Mouse (Mus musculus) CH12.LX (cell line): ENCODE measurements around the gene P2ry12. TPM values are rescaled to one million over a fixed set of nuclear protein-coding genes. Genes with fewer than 3 reads are reported as not detected.

ENCODE experiments used
- DNase-seq: peaks from one replicate; pipeline ENCODE4 v3.0.0-alpha.2; 2013; ENCODE audit errors: extremely low read depth
- H3K27ac ChIP-seq: 2 replicates; pipeline ENCODE4 v1.5.1; 2012; ENCODE audit warnings: low read depth, mild to moderate bottlenecking, control low read depth, moderate library complexity; ENCODE audit not compliant: insufficient read depth
- H3K27me3 ChIP-seq: replicated peaks from 2 replicates; pipeline ENCODE3; 2012; ENCODE audit warnings: inconsistent platforms
- H3K36me3 ChIP-seq, 2 experiments: replicated peaks in 1 of 2; 2 replicates each; pipeline versions ENCODE3 to v1.6.1; 2012; ENCODE audit warnings: inconsistent platforms in 1 of 2, low read length in 1 of 2, mild to moderate bottlenecking in 1 of 2, mixed read lengths in 1 of 2, moderate library complexity in 1 of 2; ENCODE audit not compliant: control insufficient read depth in 1 of 2, insufficient read depth in 1 of 2
- H3K4me1 ChIP-seq, 2 experiments: 2 replicates each; pipeline ENCODE4 v1.6.1; 2012; ENCODE audit warnings: inconsistent platforms in 1 of 2, moderate library complexity in 1 of 2; ENCODE audit not compliant: insufficient read depth in 2 of 2, control insufficient read depth in 1 of 2
- H3K4me2 ChIP-seq: 2 replicates; pipeline ENCODE4 v1.6.1; 2012; ENCODE audit warnings: low read depth, mild to moderate bottlenecking, control low read depth; ENCODE audit not compliant: poor library complexity, insufficient read depth, severe bottlenecking
- H3K4me3 ChIP-seq, 3 experiments: fragments of 150-350 bp in 1 of 3; sonication (generic) in 1 of 3; replicated peaks in 1 of 3; 2 replicates each; pipeline versions ENCODE3 to v1.5.1; 2011 to 2012; ENCODE audit warnings: low read depth in 2 of 3, low read length in 2 of 3, mild to moderate bottlenecking in 2 of 3, moderate library complexity in 2 of 3, control low read depth in 1 of 3, improper control_type of control experiment in 1 of 3, inconsistent platforms in 1 of 3, mixed read lengths in 1 of 3; ENCODE audit not compliant: poor library complexity in 1 of 3
- H3K79me2 ChIP-seq: replicated peaks from 2 replicates; pipeline ENCODE4 v1.6.1; 2012; ENCODE audit warnings: mild to moderate bottlenecking, moderate library complexity; ENCODE audit not compliant: control insufficient read depth, poor library complexity, insufficient read depth, severe bottlenecking; ENCODE audit errors: extremely low read depth
- H3K9ac ChIP-seq: 2 replicates; pipeline ENCODE4 v1.6.1; 2012; ENCODE audit warnings: low read depth, mild to moderate bottlenecking, control low read depth, moderate library complexity; ENCODE audit not compliant: insufficient read depth
- H3K9me3 ChIP-seq: replicated peaks from 2 replicates; pipeline ENCODE3; 2012; ENCODE audit warnings: low read length, inconsistent platforms, mixed read lengths
- BHLHE40 ChIP-seq: IDR thresholded peaks from 2 replicates; pipeline ENCODE4 v1.6.1; 2011; ENCODE audit warnings: mild to moderate bottlenecking, low read depth, low read length, improper control_type of control experiment
- CHD1 ChIP-seq: IDR thresholded peaks from 2 replicates; pipeline ENCODE4 v1.6.1; 2012; ENCODE audit warnings: low read depth, low read length, improper control_type of control experiment, inconsistent platforms
- CHD2 ChIP-seq: IDR thresholded peaks from 2 replicates; pipeline ENCODE4 v1.6.1; 2011; ENCODE audit warnings: low read length, improper control_type of control experiment
- CTCF ChIP-seq, 2 experiments: IDR thresholded peaks in 1 of 2; conservative IDR thresholded peaks in 1 of 2; 2 replicates each; pipeline ENCODE4 v1.5.1; 2011 to 2012; ENCODE audit warnings: low read depth in 2 of 2, low read length in 2 of 2, improper control_type of control experiment in 1 of 2, inconsistent platforms in 1 of 2, mild to moderate bottlenecking in 1 of 2, moderate library complexity in 1 of 2
- E2F4 ChIP-seq: IDR thresholded peaks from 2 replicates; pipeline ENCODE4 v1.6.1; 2011; ENCODE audit warnings: low read depth, low read length, improper control_type of control experiment; ENCODE audit not compliant: insufficient replicate concordance
- ELF1 ChIP-seq: IDR thresholded peaks from 2 replicates; pipeline ENCODE4 v1.6.1; 2014; ENCODE audit warnings: low read depth, mild to moderate bottlenecking, inconsistent platforms, low read length, improper control_type of control experiment
- EP300 ChIP-seq: IDR thresholded peaks from 2 replicates; pipeline ENCODE4 v1.6.1; 2011; ENCODE audit warnings: low read length, improper control_type of control experiment
- ETS1 ChIP-seq: conservative IDR thresholded peaks from 2 replicates; pipeline ENCODE4 v1.6.1; 2012; ENCODE audit warnings: low read depth, mild to moderate bottlenecking, inconsistent platforms, low read length, improper control_type of control experiment, moderate library complexity
- GABPA ChIP-seq: IDR thresholded peaks from 2 replicates; pipeline ENCODE4 v1.6.1; 2012; ENCODE audit warnings: low read depth, low read length, improper control_type of control experiment, inconsistent platforms; ENCODE audit not compliant: insufficient replicate concordance
- HCFC1 ChIP-seq: IDR thresholded peaks from 2 replicates; pipeline ENCODE4 v1.6.1; 2012; ENCODE audit warnings: low read depth, mild to moderate bottlenecking, inconsistent platforms, low read length, improper control_type of control experiment
- IRF4 ChIP-seq: IDR thresholded peaks from 2 replicates; pipeline ENCODE4 v1.6.1; 2014; ENCODE audit warnings: low read depth, mild to moderate bottlenecking, inconsistent platforms, low read length, improper control_type of control experiment
- JUN ChIP-seq: IDR thresholded peaks from 2 replicates; pipeline ENCODE4 v1.6.1; 2011; ENCODE audit warnings: low read depth, mild to moderate bottlenecking, low read length, improper control_type of control experiment, moderate library complexity; ENCODE audit not compliant: insufficient read depth
- JUND ChIP-seq: conservative IDR thresholded peaks from 2 replicates; pipeline ENCODE4 v1.6.1; 2011; ENCODE audit warnings: low read depth, low read length, improper control_type of control experiment
- MAFK ChIP-seq: IDR thresholded peaks from 2 replicates; pipeline ENCODE4 v1.6.1; 2011; ENCODE audit warnings: low read length, improper control_type of control experiment; ENCODE audit not compliant: insufficient replicate concordance
- MAX ChIP-seq: IDR thresholded peaks from 2 replicates; pipeline ENCODE4 v1.6.1; 2011; ENCODE audit warnings: low read length, improper control_type of control experiment
- MAZ ChIP-seq: IDR thresholded peaks from 2 replicates; pipeline ENCODE4 v1.6.1; 2012; ENCODE audit warnings: low read depth, mild to moderate bottlenecking, inconsistent platforms, low read length, improper control_type of control experiment, moderate library complexity
- MEF2A ChIP-seq: IDR thresholded peaks from 2 replicates; pipeline ENCODE4 v1.6.1; 2014; ENCODE audit warnings: low read depth, mild to moderate bottlenecking, inconsistent platforms, low read length, improper control_type of control experiment, borderline replicate concordance
- MYC ChIP-seq: IDR thresholded peaks from 2 replicates; pipeline ENCODE4 v1.6.1; 2011; ENCODE audit warnings: low read depth, mild to moderate bottlenecking, improper control_type of control experiment, low read length
- NELFE ChIP-seq: IDR thresholded peaks from 2 replicates; pipeline ENCODE4 v1.6.1; 2011; ENCODE audit warnings: low read depth, low read length, improper control_type of control experiment
- NRF1 ChIP-seq: IDR thresholded peaks from 2 replicates; pipeline ENCODE4 v1.6.1; 2014; ENCODE audit warnings: low read depth, mild to moderate bottlenecking, inconsistent platforms, low read length, improper control_type of control experiment, moderate library complexity
- PAX5 ChIP-seq: IDR thresholded peaks from 2 replicates; pipeline ENCODE4 v1.6.1; 2012; ENCODE audit warnings: low read length, inconsistent platforms, mixed read lengths
- POLR2A ChIP-seq: IDR thresholded peaks from 2 replicates; pipeline ENCODE4 v1.6.1; 2011; ENCODE audit warnings: low read depth, mild to moderate bottlenecking, improper control_type of control experiment, low read length
- POLR2AphosphoS2 ChIP-seq: IDR thresholded peaks from 2 replicates; pipeline ENCODE4 v1.6.1; 2011; ENCODE audit warnings: low read depth, low read length, improper control_type of control experiment
- RAD21 ChIP-seq: IDR thresholded peaks from 2 replicates; pipeline ENCODE4 v1.6.1; 2011; ENCODE audit warnings: low read depth, mild to moderate bottlenecking, low read length, improper control_type of control experiment, moderate library complexity
- SIN3A ChIP-seq: IDR thresholded peaks from 2 replicates; pipeline ENCODE4 v1.6.1; 2012; ENCODE audit warnings: low read length, improper control_type of control experiment, inconsistent platforms
- SMC3 ChIP-seq: IDR thresholded peaks from 2 replicates; pipeline ENCODE4 v1.6.1; 2011; ENCODE audit warnings: low read depth, low read length, improper control_type of control experiment
- TCF12 ChIP-seq: IDR thresholded peaks from 2 replicates; pipeline ENCODE4 v1.6.1; 2014; ENCODE audit warnings: low read depth, mild to moderate bottlenecking, inconsistent platforms, low read length, improper control_type of control experiment
- UBTF ChIP-seq: IDR thresholded peaks from 2 replicates; pipeline ENCODE4 v1.6.1; 2012; ENCODE audit warnings: low read depth, mild to moderate bottlenecking, inconsistent platforms, low read length, improper control_type of control experiment, moderate library complexity
- USF1 ChIP-seq: IDR thresholded peaks from 2 replicates; pipeline ENCODE4 v1.6.1; 2014; ENCODE audit warnings: low read depth, mild to moderate bottlenecking, inconsistent platforms, low read length, improper control_type of control experiment
- USF2 ChIP-seq: conservative IDR thresholded peaks from 2 replicates; pipeline ENCODE4 v1.6.1; 2011; ENCODE audit warnings: low read depth, low read length, improper control_type of control experiment
- ZC3H11A ChIP-seq: IDR thresholded peaks from 2 replicates; pipeline ENCODE4 v1.6.1; 2012; ENCODE audit warnings: low read depth, mild to moderate bottlenecking, inconsistent platforms, low read length, improper control_type of control experiment
- ZKSCAN1 ChIP-seq: IDR thresholded peaks from 2 replicates; pipeline ENCODE4 v1.6.1; 2012; ENCODE audit warnings: low read depth, inconsistent platforms, low read length, improper control_type of control experiment, borderline replicate concordance
- ZMIZ1 ChIP-seq: IDR thresholded peaks from 2 replicates; pipeline ENCODE4 v1.6.1; 2012; ENCODE audit warnings: low read depth, mild to moderate bottlenecking, inconsistent platforms, low read length, improper control_type of control experiment
- ZNF384 ChIP-seq: IDR thresholded peaks from 2 replicates; pipeline ENCODE4 v1.6.1; 2012; ENCODE audit warnings: low read depth, low read length, improper control_type of control experiment, inconsistent platforms
- dilution Hi-C: fragments of 300-500 bp; cut with MboI; formaldehyde crosslinking; loops from 2 replicates; pipeline ENCODE4 v1.14.3; 2020; ENCODE audit warnings: low sequenced_read_pairs; ENCODE audit not compliant: extremely low pct_unique_long_range_greater_than_20kb, extremely low pct_ligation_motif_present
- in situ Hi-C: fragments of 300-500 bp; cut with MboI; formaldehyde crosslinking; loops from 3 replicates; pipeline ENCODE4 v1.14.3; 2019; ENCODE audit warnings: low sequenced_read_pairs, low pct_ligation_motif_present, low pct_unique_long_range_greater_than_20kb, mixed read lengths
- polyA plus RNA-seq: library from polyadenylated mRNA; unstranded; fragments of >175 nt; gene quantifications from 2 replicates; pipeline ENCODE4 v1.2.1, GENCODE M21; 2012; ENCODE audit warnings: low read depth; ENCODE audit not compliant: insufficient read length
- total RNA-seq, 2 experiments: library from RNA; depleted of rRNA; stranded (reverse); fragments of 300-350 nt in 1 of 2; fragments of >200 nt in 1 of 2; gene quantifications; 2 replicates each; pipeline ENCODE4 v1.2.3; 2012 to 2014

Gene P2ry12
- total and polyA plus RNA-seq, 3 experiments = 0.30 to 0.97 (median 0.33) TPM

GRCm38 (mm10) chr3:59257740-59258664 is 4.7 kb downstream of the P2ry12 start:
- H3K27me3 ChIP-seq = no peaks in the 10 kb centered on the region
- peaks cover 0 to 2% of the 10 kb centered on the region in 2 experiments for H3K36me3 ChIP-seq
- in situ Hi-C loops = no loop called here
- peak overlapping the region; percentile 65 for H3K4me2 ChIP-seq
- no peak overlapping the region for H3K4me3 ChIP-seq
- no peak overlapping the region for H3K27ac ChIP-seq
- H3K9me3 ChIP-seq = no peaks in the 10 kb centered on the region
- TF ChIP-seq IRF4 (no peak), CHD2 (no peak), USF1 (no peak), MYC (no peak), ETS1 (no peak; the same call in 1 of the 2 replicates), ZNF384 (no peak), NRF1 (no peak), EP300 (peak; percentile 20; the same call in 1 of the 2 replicates), NELFE (no peak), JUND (no peak), POLR2AphosphoS2 (no peak), CHD1 (0 out of 2 replicates have a peak, but pooled peaks have one; percentile 80), PAX5 (no peak), MAFK (no peak), ZKSCAN1 (no peak), RAD21 (no peak; the same call in 1 of the 2 replicates), BHLHE40 (no peak; the same call in 1 of the 2 replicates), ZMIZ1 (no peak), MAX (no peak), JUN (no peak), SMC3 (no peak), SIN3A (no peak), GABPA (no peak), ELF1 (no peak), UBTF (no peak), MAZ (0 out of 2 replicates have a peak, but pooled peaks have one; percentile 18), USF2 (no peak), CTCF (conservative IDR thresholded peaks at IDR 0.05 in 1 of 2, IDR thresholded peaks at IDR 0.05 in 1 of 2; ENCODE audit: low read depth in 2 of 2, low read length in 2 of 2) (no peak), HCFC1 (no peak), MEF2A (no peak), E2F4 (no peak), ZC3H11A (no peak), TCF12 (peak; percentile 54; the same call in 1 of the 2 replicates), POLR2A (no peak)
- H3K4me1 ChIP-seq = peaks cover 11 to 56% of the 10 kb centered on the region in 2 experiments
- dilution Hi-C loops = no loop called here
- DNase-seq = peak; percentile 52
- no peaks in the 10 kb centered on the region for H3K79me2 ChIP-seq
- no peak overlapping the region for H3K9ac ChIP-seq
